Mouse (Mus musculus): ENCODE data around the gene Ano6. TPM values are rescaled to one million over a fixed set of nuclear protein-coding genes. Genes with fewer than 3 reads are reported as not detected.

Ano6 gene
- total and polyA plus RNA-seq, 3 experiments, result 14.1 to 19.6 (median 17.3) TPM

DNA sequence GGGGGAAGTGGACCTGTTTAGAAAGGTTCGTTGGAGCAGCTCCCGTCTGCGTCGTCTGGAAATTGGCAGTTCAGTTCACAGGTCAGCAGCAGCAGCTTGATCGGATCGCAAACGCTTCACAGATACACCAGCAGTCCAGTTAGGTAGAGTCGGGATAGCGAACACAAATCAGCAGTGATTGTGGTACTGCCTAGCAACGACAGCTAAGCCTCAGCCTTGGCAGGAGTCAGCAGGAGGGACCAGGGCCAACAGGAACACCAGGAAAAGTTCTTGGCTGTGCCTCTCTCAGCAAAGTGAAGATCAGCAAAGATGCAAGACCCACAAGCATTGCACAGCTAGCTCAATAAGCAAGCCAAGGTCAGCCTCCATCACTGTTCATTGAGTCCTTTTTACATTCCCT lies 116.7 kb downstream of the Ano6 start:
- H3K9ac ChIP-seq (ENCODE audit: low read depth, low read length), result no peak overlapping the region
- peak; percentile 78 to 84 for DNase-seq
- no peak overlapping the region for H3K4me3 ChIP-seq
- H3K36me3 ChIP-seq (ENCODE audit: control insufficient read depth, insufficient read depth, low read length), result peaks cover 5% of the 10 kb centered on the region; the same call in 1 of the 2 replicates
- WGBS, result 10% methylated on average over 10 of the region's 10 CpGs
- H3K79me2 ChIP-seq (replicated peaks; ENCODE audit: control insufficient read depth, insufficient read depth, low read length), result no peaks in the 10 kb centered on the region; the same call in 1 of the 2 replicates
- H3K4me1 ChIP-seq (ENCODE audit: control insufficient read depth, insufficient read depth, low read length), result peaks cover 20% of the 10 kb centered on the region
- peak overlapping the region; percentile 15 for H3K27ac ChIP-seq
- TF ChIP-seq POLR2A (IDR thresholded peaks at IDR 0.05; ENCODE audit: insufficient read depth, low read depth, low read length), result no peak
- TF ChIP-seq EP300 (IDR thresholded peaks at IDR 0.05; ENCODE audit: insufficient read depth, low read depth, low read length), result 0 out of 2 replicates have a peak, but pooled peaks have one; percentile 41
- no peak for TF ChIP-seq CTCF (IDR thresholded peaks at IDR 0.05)
- no peaks in the 10 kb centered on the region for H3K27me3 ChIP-seq (ENCODE audit: control insufficient read depth, insufficient read depth, low read length)
- intact Hi-C loops (cut with DNase I), result no loop called here

GRCm38 (mm10) chr15:95907909-95908308 lies 117.3 kb downstream of the Ano6 start:
- intact Hi-C loops (cut with DNase I), result no loop called here
- no peaks in the 10 kb centered on the region for H3K27me3 ChIP-seq (ENCODE audit: control insufficient read depth, insufficient read depth, low read length)
- H3K4me1 ChIP-seq (ENCODE audit: control insufficient read depth, insufficient read depth, low read length), result peaks cover 18% of the 10 kb centered on the region
- no peak overlapping the region for H3K9ac ChIP-seq (ENCODE audit: low read depth, low read length)
- H3K36me3 ChIP-seq (ENCODE audit: control insufficient read depth, insufficient read depth, low read length), result peaks cover 5% of the 10 kb centered on the region; the same call in 1 of the 2 replicates
- no peak overlapping the region for H3K27ac ChIP-seq
- no peaks in the 10 kb centered on the region; the same call in 1 of the 2 replicates for H3K79me2 ChIP-seq (replicated peaks; ENCODE audit: control insufficient read depth, insufficient read depth, low read length)
- no peak overlapping the region for H3K4me3 ChIP-seq
- 93% methylated on average over 1 of the region's 1 CpGs for WGBS
- TF ChIP-seq CTCF (IDR thresholded peaks at IDR 0.05), result no peak
- no peak for TF ChIP-seq EP300 (IDR thresholded peaks at IDR 0.05; ENCODE audit: insufficient read depth, low read depth, low read length)
- TF ChIP-seq POLR2A (IDR thresholded peaks at IDR 0.05; ENCODE audit: insufficient read depth, low read depth, low read length), result no peak
- DNase-seq, result no peak

- H3K4me3 ChIP-seq, result no peak overlapping the region
- no peak for TF ChIP-seq POLR2A (IDR thresholded peaks at IDR 0.05; ENCODE audit: insufficient read depth, low read depth, low read length)
- TF ChIP-seq EP300 (IDR thresholded peaks at IDR 0.05; ENCODE audit: insufficient read depth, low read depth, low read length), result no peak
- TF ChIP-seq CTCF (IDR thresholded peaks at IDR 0.05), result no peak
- peaks cover 18% of the 10 kb centered on the region for H3K4me1 ChIP-seq (ENCODE audit: control insufficient read depth, insufficient read depth, low read length)
- H3K79me2 ChIP-seq (replicated peaks; ENCODE audit: control insufficient read depth, insufficient read depth, low read length), result no peaks in the 10 kb centered on the region; the same call in 1 of the 2 replicates
- H3K36me3 ChIP-seq (ENCODE audit: control insufficient read depth, insufficient read depth, low read length), result peaks cover 9% of the 10 kb centered on the region
- intact Hi-C loops (cut with DNase I), result no loop called here
- H3K27me3 ChIP-seq (ENCODE audit: control insufficient read depth, insufficient read depth, low read length), result no peaks in the 10 kb centered on the region
- WGBS, result 72% methylated on average over 3 of the region's 3 CpGs
- no peak for DNase-seq
- no peak overlapping the region for H3K9ac ChIP-seq (ENCODE audit: low read depth, low read length)
- no peak overlapping the region for H3K27ac ChIP-seq
Measured at GRCm38 (mm10) chr15:95910099-95910780, 119.6 kb downstream of the Ano6 start.

- H3K4me1 ChIP-seq (ENCODE audit: control insufficient read depth, insufficient read depth, low read length), result peaks cover under 1% of the 10 kb centered on the region; the same call in 1 of the 2 replicates
- H3K27me3 ChIP-seq (ENCODE audit: control insufficient read depth, insufficient read depth, low read length), result no peaks in the 10 kb centered on the region
- DNase-seq, result no peak
- H3K79me2 ChIP-seq (replicated peaks; ENCODE audit: control insufficient read depth, insufficient read depth, low read length), result no peaks in the 10 kb centered on the region
- H3K36me3 ChIP-seq (ENCODE audit: control insufficient read depth, insufficient read depth, low read length), result peaks cover 4% of the 10 kb centered on the region
- H3K27ac ChIP-seq, result no peak overlapping the region
- no peak overlapping the region for H3K4me3 ChIP-seq
- intact Hi-C loops (cut with DNase I), result no loop called here
- no peak overlapping the region for H3K9ac ChIP-seq (ENCODE audit: low read depth, low read length)
- no peak for TF ChIP-seq POLR2A (IDR thresholded peaks at IDR 0.05; ENCODE audit: insufficient read depth, low read depth, low read length)
- no peak for TF ChIP-seq EP300 (IDR thresholded peaks at IDR 0.05; ENCODE audit: insufficient read depth, low read depth, low read length)
- TF ChIP-seq CTCF (IDR thresholded peaks at IDR 0.05), result no peak
- WGBS, result 61% methylated on average over 3 of the region's 3 CpGs
Measured at GRCm38 (mm10) chr15:95914963-95915362, 124.3 kb downstream of the Ano6 start.

DNA sequence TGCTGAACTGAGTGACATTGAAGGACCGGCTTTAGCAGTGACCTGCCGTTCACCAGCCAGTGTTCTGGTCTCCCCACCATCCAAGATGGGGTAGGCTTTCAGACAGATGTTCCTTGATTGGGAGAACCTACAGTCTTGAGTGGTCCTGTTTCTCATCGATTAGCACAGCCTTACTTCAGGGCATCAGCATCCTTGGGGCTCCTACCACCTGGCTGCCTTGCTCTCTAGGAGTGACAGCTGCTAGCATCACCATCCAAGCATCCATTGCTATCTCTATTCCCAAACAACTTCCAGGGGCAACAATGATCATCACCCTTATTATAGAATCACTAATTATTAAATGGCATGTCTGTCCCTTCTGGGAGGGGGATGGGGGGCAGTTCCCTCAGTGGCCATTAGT lies 124.8 kb downstream of the Ano6 start:
- H3K9ac ChIP-seq (ENCODE audit: low read depth, low read length), result no peak overlapping the region
- no peaks in the 10 kb centered on the region for H3K79me2 ChIP-seq (replicated peaks; ENCODE audit: control insufficient read depth, insufficient read depth, low read length)
- no peak for DNase-seq
- H3K4me1 ChIP-seq (ENCODE audit: control insufficient read depth, insufficient read depth, low read length), result peaks cover 2% of the 10 kb centered on the region; the same call in 1 of the 2 replicates
- no peak overlapping the region for H3K4me3 ChIP-seq
- H3K27me3 ChIP-seq (ENCODE audit: control insufficient read depth, insufficient read depth, low read length), result no peaks in the 10 kb centered on the region
- no peak for TF ChIP-seq POLR2A (IDR thresholded peaks at IDR 0.05; ENCODE audit: insufficient read depth, low read depth, low read length)
- TF ChIP-seq CTCF (IDR thresholded peaks at IDR 0.05), result no peak
- no peak for TF ChIP-seq EP300 (IDR thresholded peaks at IDR 0.05; ENCODE audit: insufficient read depth, low read depth, low read length)
- WGBS, result 87% methylated on average over 3 of the region's 3 CpGs
- H3K27ac ChIP-seq, result no peak overlapping the region
- intact Hi-C loops (cut with DNase I), result no loop called here
- peaks cover 4% of the 10 kb centered on the region for H3K36me3 ChIP-seq (ENCODE audit: control insufficient read depth, insufficient read depth, low read length)

GRCm38 (mm10) chr15:95917330-95917729 lies 126.7 kb downstream of the Ano6 start:
- Histone ChIP-seq H3K79me2 (replicated peaks; ENCODE audit: control insufficient read depth, insufficient read depth, low read length) (no peaks in the 10 kb centered on the region), H3K4me1 (ENCODE audit: control insufficient read depth, insufficient read depth, low read length) (peaks cover 2% of the 10 kb centered on the region; the same call in 1 of the 2 replicates), H3K4me3 (no peak overlapping the region), H3K9ac (ENCODE audit: low read depth, low read length) (no peak overlapping the region), H3K36me3 (ENCODE audit: control insufficient read depth, insufficient read depth, low read length) (peaks cover 7% of the 10 kb centered on the region), H3K27ac (no peak overlapping the region), H3K27me3 (ENCODE audit: control insufficient read depth, insufficient read depth, low read length) (no peaks in the 10 kb centered on the region)
- TF ChIP-seq CTCF (IDR thresholded peaks at IDR 0.05), result no peak
- TF ChIP-seq EP300 (IDR thresholded peaks at IDR 0.05; ENCODE audit: insufficient read depth, low read depth, low read length), result no peak
- no peak for TF ChIP-seq POLR2A (IDR thresholded peaks at IDR 0.05; ENCODE audit: insufficient read depth, low read depth, low read length)
- WGBS, result 92% methylated on average over 3 of the region's 3 CpGs
- intact Hi-C loops (cut with DNase I), result no loop called here
- DNase-seq, result no peak
